Mouse (Mus musculus) liver, embryonic 16.5 days (tissue): ENCODE measurements around the gene Gpr156. TPM values are rescaled to one million over a fixed set of nuclear protein-coding genes. Genes with fewer than 3 reads are reported as not detected.

Source experiments
- ATAC-seq: fragments of 200-750 bp; cut with Nextera tagmentation; 2 replicates; pipeline ENCODE4 v1.8.0; 2017; ENCODE audit warnings: low read depth, mild to moderate bottlenecking, moderate number of reproducible peaks, moderate library complexity
- H3K27ac ChIP-seq: fragments of 300-500 bp; sonication (generic); 2 replicates; pipeline ENCODE4 v1.5.1; 2014; ENCODE audit warnings: mild to moderate bottlenecking, low read length
- H3K27me3 ChIP-seq: fragments of 300-500 bp; sonication (generic); 2 replicates; pipeline ENCODE4 v1.6.1; 2014; ENCODE audit warnings: low read depth, low read length, mixed read lengths; ENCODE audit not compliant: control insufficient read depth, insufficient read depth
- H3K36me3 ChIP-seq: fragments of 300-500 bp; sonication (generic); 2 replicates; pipeline ENCODE4 v1.6.1; 2014; ENCODE audit warnings: mild to moderate bottlenecking; ENCODE audit not compliant: control insufficient read depth, insufficient read depth
- H3K4me1 ChIP-seq: fragments of 300-500 bp; sonication (generic); 2 replicates; pipeline ENCODE4 v1.6.1; 2014; ENCODE audit warnings: low read depth, low read length, mixed read lengths; ENCODE audit not compliant: control insufficient read depth
- H3K4me2 ChIP-seq: fragments of 300-500 bp; sonication (generic); 2 replicates; pipeline ENCODE4 v1.6.1; 2014; ENCODE audit warnings: low read depth, low read length, mixed read lengths
- H3K4me3 ChIP-seq: fragments of 300-500 bp; sonication (generic); 2 replicates; pipeline ENCODE4 v1.5.1; 2014; ENCODE audit warnings: low read depth, mild to moderate bottlenecking, low read length
- H3K9ac ChIP-seq: fragments of 300-500 bp; sonication (generic); 2 replicates; pipeline ENCODE4 v1.6.1; 2014; ENCODE audit warnings: low read depth, low read length
- H3K9me3 ChIP-seq: fragments of 300-500 bp; sonication (generic); replicated peaks from 2 replicates; pipeline ENCODE4 v1.6.1; 2016; ENCODE audit warnings: low read length; ENCODE audit not compliant: control insufficient read depth
- whole genome bisulfite sequencing: fragments of 180-500 bp; shearing (Covaris S2); extraction: QIAGEN DNeasy Blood & Tissue Kit; methylation state at CpG from one replicate; pipeline ENCODE4 v1.1.7; 2014; ENCODE audit not compliant: insufficient replicate concordance; 5-methylcytosine and 5-hydroxymethylcytosine counted together
- polyA plus RNA-seq: library from polyadenylated mRNA; unstranded; fragments of >200 nt; fragmentation: Nextera tagmentation; extraction: Ambion mirVana; gene quantifications from 2 replicates; pipeline ENCODE4 v1.2.1, GENCODE M21; 2015

Gene Gpr156
- polyA plus RNA-seq, 1 experiment from 2014 or later = not detected

DNA sequence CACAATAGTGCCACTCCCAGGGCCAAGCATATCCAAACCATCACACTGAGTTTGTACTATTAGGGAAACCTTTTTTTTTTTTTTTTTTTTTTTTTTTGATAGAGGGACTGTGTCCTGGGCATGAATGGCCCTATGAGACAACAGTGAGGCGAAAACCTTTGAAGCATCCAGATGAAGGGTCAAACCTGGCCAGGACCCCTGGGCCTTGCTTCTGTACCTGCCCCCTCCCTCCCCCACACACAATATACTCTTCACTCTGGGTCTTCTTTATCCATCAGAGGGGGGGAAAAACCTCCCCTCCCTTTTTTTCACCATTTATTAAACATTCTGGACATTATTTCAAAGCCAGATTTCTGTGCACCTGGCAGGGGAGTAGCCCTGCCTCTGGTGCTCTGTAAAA lies 83.5 kb downstream of the Gpr156 start:
- Histone ChIP-seq H3K9me3 (no peaks in the 10 kb centered on the region), H3K27ac (no peak overlapping the region), H3K36me3 (no peaks in the 10 kb centered on the region), H3K4me2 (no peak overlapping the region), H3K9ac (no peak overlapping the region), H3K4me1 (no peaks in the 10 kb centered on the region), H3K4me3 (no peak overlapping the region), H3K27me3 (no peaks in the 10 kb centered on the region)
- 41% methylated on average over 1 of the region's 1 CpGs for WGBS
- no peak for ATAC-seq

DNA sequence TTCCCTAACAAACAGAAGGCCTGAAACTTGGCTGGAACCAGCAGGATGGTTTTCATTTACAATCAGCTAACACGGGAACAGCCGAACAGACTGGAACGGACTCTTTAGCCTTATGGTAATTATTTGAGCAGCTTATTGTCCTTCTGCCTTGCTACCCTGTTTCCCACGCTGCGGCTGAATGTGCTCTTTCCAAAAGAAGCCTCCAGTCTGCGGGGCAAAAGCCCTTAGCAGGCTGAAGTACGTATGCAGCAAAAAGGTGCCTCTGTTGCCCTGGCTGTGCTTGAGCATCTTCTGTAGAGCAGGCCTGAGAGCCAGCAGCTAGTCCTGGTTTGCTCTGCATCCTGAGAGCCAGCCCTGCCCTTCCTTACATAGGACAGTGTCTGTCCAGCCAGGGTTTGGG lies 83.9 kb downstream of the Gpr156 start:
- Histone ChIP-seq H3K4me1 (no peaks in the 10 kb centered on the region), H3K27ac (no peak overlapping the region), H3K27me3 (no peaks in the 10 kb centered on the region), H3K9ac (no peak overlapping the region), H3K4me3 (no peak overlapping the region), H3K9me3 (no peaks in the 10 kb centered on the region), H3K36me3 (no peaks in the 10 kb centered on the region), H3K4me2 (no peak overlapping the region)
- 70% methylated on average over 7 of the region's 7 CpGs for WGBS
- no peak for ATAC-seq

DNA sequence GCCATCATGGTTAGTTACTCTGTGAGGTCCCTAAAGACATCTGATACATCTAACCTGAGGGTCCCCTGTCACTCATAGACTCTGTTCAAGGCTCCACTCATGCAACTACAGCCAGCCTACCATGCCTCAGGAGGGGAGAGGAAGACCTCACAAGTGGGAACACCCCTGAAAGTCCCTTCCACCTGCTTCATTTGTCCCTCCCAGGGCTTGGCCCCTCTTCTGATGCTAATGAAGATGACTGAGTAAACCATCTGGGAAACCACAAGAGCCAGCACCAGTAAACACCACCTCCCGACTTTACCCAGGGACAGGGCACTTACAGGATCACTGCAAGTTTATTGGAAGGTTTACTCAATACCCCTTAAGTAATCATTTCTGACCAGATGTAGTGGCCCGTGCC lies 85.5 kb downstream of the Gpr156 start:
- no peak overlapping the region for H3K4me2 ChIP-seq
- H3K9me3 ChIP-seq = no peaks in the 10 kb centered on the region
- H3K27ac ChIP-seq = no peak overlapping the region

GRCm38 (mm10) chr16:38002485-38002884 lies 86.2 kb downstream of the Gpr156 start:
- no peak overlapping the region for H3K27ac ChIP-seq
- H3K9me3 ChIP-seq = no peaks in the 10 kb centered on the region
- H3K9ac ChIP-seq = no peak overlapping the region
- H3K4me2 ChIP-seq = no peak overlapping the region
- no peaks in the 10 kb centered on the region for H3K27me3 ChIP-seq
- no peak for ATAC-seq
- no peak overlapping the region for H3K4me3 ChIP-seq
- WGBS = 43% methylated on average over 3 of the region's 3 CpGs
- no peaks in the 10 kb centered on the region for H3K4me1 ChIP-seq
- H3K36me3 ChIP-seq = no peaks in the 10 kb centered on the region

More for the DNA sequence above, 85.5 kb downstream of the Gpr156 start:
- no peak overlapping the region for H3K9ac ChIP-seq
- no peaks in the 10 kb centered on the region for H3K36me3 ChIP-seq
- 47% methylated on average over 2 of the region's 2 CpGs for WGBS
- H3K4me3 ChIP-seq = no peak overlapping the region
- H3K4me1 ChIP-seq = no peaks in the 10 kb centered on the region
- H3K27me3 ChIP-seq = no peaks in the 10 kb centered on the region
- no peak for ATAC-seq

DNA sequence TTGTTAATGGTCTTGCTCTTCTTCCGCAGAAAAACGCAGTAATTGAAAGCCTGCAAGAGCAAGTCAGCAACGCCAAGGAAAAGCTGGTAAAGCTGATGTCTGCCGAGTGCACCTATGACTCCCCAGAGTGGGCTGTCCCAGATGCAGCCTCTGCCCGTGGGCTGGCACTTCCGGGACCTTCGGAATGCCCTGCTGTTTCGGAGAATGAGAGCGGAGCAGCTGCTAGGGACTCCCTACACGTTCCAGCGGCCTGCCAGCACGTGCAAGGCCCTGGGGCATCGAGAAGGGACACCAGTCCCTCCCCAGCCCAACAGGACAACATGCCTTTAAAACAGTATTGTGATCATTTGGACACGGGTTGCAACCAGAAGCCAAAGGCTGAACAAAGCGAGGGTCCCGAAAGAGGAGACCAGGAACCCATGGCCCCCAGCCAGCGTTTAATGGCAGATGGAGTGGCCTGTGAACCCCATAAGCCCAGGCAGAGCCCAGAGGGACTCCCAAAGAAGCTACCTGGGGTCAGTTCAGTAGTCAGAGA lies 88.3 kb downstream of the Gpr156 start:
- Histone ChIP-seq H3K9ac (no peak overlapping the region), H3K27ac (no peak overlapping the region), H3K9me3 (no peaks in the 10 kb centered on the region), H3K4me3 (no peak overlapping the region), H3K27me3 (no peaks in the 10 kb centered on the region), H3K4me2 (no peak overlapping the region), H3K36me3 (no peaks in the 10 kb centered on the region), H3K4me1 (no peaks in the 10 kb centered on the region)
- ATAC-seq = no peak
- 65% methylated on average over 17 of the region's 17 CpGs for WGBS

DNA sequence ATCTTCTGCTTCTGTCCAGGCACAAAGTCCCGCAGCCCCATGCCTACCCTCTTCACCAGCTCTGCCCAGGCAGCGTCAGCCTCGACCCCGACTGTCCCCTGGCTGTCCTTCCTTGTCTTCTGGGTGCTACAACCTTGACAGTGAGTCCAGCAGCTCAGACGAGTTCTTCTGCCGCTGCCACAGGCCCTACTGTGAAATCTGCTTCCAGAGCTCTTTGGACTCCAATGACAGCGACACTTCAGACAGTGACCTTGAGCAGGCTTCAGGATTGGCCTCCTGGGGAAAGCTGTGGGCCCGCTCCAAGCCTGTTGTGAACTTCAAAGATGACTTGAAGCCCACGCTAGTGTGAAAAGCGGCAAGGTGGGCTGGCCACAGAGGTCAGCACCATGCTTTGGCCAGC lies 89.2 kb downstream of the Gpr156 start:
- H3K4me1 ChIP-seq = no peaks in the 10 kb centered on the region
- ATAC-seq = no peak
- 68% methylated on average over 10 of the region's 10 CpGs for WGBS
- H3K27ac ChIP-seq = no peak overlapping the region
- H3K27me3 ChIP-seq = no peaks in the 10 kb centered on the region
- no peak overlapping the region for H3K4me3 ChIP-seq
- no peak overlapping the region for H3K9ac ChIP-seq
- H3K9me3 ChIP-seq = no peaks in the 10 kb centered on the region
- H3K4me2 ChIP-seq = no peak overlapping the region
- H3K36me3 ChIP-seq = no peaks in the 10 kb centered on the region

- no peaks in the 10 kb centered on the region for H3K27me3 ChIP-seq
- no peaks in the 10 kb centered on the region for H3K9me3 ChIP-seq
- WGBS = 65% methylated on average over 5 of the region's 5 CpGs
- H3K27ac ChIP-seq = no peak overlapping the region
- H3K9ac ChIP-seq = no peak overlapping the region
- no peak overlapping the region for H3K4me3 ChIP-seq
- H3K4me1 ChIP-seq = no peaks in the 10 kb centered on the region
- no peak for ATAC-seq
- H3K36me3 ChIP-seq = no peaks in the 10 kb centered on the region
- no peak overlapping the region for H3K4me2 ChIP-seq
Measured at GRCm38 (mm10) chr16:38008371-38008770, 92.1 kb downstream of the Gpr156 start.

DNA sequence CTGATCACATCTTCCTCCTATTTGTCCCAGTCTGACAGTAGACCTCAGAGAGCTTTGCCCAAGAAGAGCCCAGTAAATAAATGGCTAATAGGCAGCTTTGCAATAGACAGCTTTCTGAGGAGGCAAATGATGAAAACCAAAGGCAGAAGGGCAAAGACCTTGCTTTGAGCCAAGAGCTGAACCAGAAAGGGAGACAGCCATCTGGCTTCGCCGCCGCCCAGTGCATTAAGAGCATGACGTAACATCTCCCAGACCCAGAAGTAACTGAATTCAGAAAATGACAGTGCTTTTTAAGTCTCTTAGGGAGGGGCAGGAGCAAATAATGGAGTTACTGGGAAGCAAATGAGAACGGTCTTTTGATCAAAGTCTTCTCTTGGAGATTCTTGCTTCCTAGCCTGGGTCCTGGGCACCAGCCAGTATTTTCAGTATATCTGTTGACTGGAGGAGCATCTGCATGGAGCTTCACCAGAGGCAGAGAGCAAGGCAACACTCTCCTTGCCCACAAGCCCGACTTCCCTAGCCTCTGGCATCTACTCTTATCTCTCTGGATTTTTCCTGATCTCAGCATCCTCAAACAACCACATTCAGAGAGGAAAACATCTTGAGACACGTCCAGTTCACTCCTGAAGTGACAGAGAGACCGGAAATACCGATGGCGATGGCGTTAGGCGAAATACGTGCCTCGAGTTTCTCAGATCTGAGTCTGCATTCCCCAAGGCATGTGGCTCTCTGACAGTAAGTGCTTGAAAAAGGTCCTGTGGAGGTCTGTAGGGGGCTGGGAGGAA lies 92.9 kb downstream of the Gpr156 start:
- no peak overlapping the region for H3K27ac ChIP-seq
- H3K27me3 ChIP-seq = no peaks in the 10 kb centered on the region
- ATAC-seq = no peak
- WGBS = 56% methylated on average over 14 of the region's 14 CpGs
- no peak overlapping the region for H3K4me3 ChIP-seq
- no peaks in the 10 kb centered on the region for H3K4me1 ChIP-seq
- H3K9me3 ChIP-seq = no peaks in the 10 kb centered on the region
- no peak overlapping the region for H3K9ac ChIP-seq
- no peaks in the 10 kb centered on the region for H3K36me3 ChIP-seq
- H3K4me2 ChIP-seq = no peak overlapping the region

DNA sequence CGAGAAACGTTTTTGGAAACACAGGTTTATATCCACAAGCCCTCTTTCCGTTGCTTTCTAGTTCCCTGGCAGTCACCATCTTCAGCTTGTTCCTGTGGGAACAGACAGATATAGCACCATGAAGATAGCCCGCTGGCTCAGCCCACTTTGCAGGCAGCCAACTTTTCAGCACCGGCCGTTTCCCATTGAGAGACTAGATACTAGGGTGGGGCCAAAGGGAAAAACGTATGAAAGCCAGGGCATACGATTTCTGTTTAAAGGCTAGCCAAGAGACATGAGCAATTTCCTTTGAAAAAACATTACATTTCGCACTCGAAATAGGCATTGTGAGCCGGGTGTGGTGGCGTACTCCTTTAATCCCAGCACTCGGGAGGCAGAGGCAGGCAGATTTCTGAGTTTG lies 95.2 kb downstream of the Gpr156 start:
- H3K9me3 ChIP-seq = no peaks in the 10 kb centered on the region

More for the DNA sequence above, 95.2 kb downstream of the Gpr156 start:
- Histone ChIP-seq H3K27ac (no peak overlapping the region), H3K36me3 (no peaks in the 10 kb centered on the region), H3K4me3 (no peak overlapping the region), H3K4me2 (no peak overlapping the region), H3K9ac (no peak overlapping the region), H3K27me3 (no peaks in the 10 kb centered on the region), H3K4me1 (no peaks in the 10 kb centered on the region)
- ATAC-seq = no peak
- 65% methylated on average over 13 of the region's 13 CpGs for WGBS
